Mouse (Mus musculus) left cerebral cortex, adult 11 months (tissue): Measurements from ENCODE around the gene Fam126a.

Source experiments
- DNase-seq: peaks from one replicate; pipeline ENCODE4 v3.0.0; 2022; ENCODE audit warnings: low spot score

Gene Fam126a

GRCm38 (mm10) chr5:24040601-24041000 lies 10.1 kb upstream of the Fam126a start:
- DNase-seq, result no peak

GRCm38 (mm10) chr5:24039423-24039822 lies 8.9 kb upstream of the Fam126a start:
- no peak for DNase-seq

- DNase-seq, result no peak
Observed at GRCm38 (mm10) chr5:24038819-24039218, 8.3 kb upstream of the Fam126a start.

DNA sequence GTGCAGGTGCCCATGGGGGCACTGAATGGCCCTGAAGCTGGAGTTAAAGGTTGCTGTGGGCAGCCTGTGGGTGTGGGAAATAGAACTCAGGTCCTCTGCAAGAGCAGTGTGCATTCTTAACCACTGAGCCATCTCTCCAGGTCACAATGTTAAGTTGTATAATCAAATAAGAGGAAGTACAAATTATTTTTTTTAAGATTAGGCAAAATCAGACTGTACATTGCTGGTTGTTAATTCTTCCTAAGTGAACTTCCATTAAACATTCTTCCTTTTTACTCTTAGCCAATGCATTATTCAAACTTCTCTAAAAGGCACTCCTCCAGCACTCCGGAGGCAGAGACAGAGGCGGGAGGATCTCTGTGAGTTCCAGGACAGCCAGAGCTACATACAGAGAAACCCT lies 7.7 kb upstream of the Fam126a start:
- DNase-seq, result no peak

DNA sequence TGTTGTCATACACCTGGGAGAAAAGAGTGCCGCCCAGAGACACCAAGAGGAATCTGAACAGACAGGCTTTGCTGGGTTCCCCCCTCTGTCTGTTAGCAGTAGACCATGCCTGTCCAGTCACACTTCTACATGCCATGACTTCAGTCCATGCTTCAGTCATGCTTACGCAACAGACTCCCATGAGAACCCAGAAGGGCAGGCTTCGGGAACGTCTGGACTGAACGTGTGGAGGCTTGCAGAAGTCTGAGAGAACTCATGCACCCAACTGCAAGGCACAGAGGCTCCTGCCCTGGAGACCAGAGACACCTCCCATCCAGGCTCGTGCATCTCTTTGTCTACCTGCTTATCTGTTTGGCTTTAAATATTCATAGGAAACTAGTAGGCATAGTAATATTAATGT lies 6.2 kb upstream of the Fam126a start:
- DNase-seq, result no peak

DNA sequence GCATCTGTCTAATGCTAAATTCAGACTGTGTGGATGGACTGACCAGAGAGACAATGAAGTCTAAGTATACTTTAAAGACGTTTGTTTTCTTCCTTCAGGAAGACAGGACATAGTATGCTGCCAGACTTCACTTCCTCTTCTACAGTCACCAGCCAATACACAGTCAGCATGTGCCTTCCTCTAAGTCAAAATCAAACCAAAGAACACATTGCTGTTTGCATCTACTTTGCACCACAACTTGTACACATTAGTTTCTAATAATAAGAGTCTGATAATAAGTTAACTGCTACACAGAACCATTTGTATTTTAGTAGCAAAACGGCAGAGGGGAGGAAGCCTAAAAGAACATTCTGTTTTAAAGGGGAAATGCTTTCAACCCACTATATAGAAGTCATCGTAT lies 4.5 kb upstream of the Fam126a start:
- DNase-seq, result no peak

GRCm38 (mm10) chr5:24034091-24034490 lies 3.6 kb upstream of the Fam126a start:
- DNase-seq, result no peak

DNA sequence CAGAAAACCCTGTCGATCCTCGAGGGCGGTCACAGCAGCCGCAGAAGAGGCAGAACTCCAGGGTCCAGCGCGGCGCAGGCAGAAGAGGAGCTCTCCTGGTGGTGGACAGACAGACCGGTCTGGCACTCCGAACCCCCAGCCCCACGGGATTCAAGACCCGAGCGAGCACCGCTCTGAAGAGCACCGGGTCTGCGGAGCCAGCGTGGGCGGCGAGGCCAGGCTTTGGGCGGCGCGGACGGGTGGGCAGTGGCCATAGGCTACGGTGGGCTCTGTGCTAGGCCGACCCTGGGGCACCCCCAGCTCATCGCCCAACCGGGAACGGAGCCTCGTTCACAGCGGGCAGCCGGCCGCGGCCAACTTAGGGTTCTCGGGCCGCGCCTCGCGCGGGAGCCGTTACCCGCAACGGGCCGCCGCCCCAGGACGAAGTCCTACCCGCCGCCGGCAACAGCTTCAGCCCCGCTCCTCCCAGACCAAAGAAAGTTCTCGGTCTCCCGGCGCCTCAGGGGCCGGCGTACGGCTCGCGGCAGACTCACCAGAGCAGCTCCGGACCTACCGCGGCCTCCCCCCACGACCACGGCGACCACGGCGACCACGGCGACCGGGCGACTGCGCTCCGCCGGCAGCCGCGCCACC lies 428 bp downstream of the Fam126a start:
- no peak for DNase-seq

DNA sequence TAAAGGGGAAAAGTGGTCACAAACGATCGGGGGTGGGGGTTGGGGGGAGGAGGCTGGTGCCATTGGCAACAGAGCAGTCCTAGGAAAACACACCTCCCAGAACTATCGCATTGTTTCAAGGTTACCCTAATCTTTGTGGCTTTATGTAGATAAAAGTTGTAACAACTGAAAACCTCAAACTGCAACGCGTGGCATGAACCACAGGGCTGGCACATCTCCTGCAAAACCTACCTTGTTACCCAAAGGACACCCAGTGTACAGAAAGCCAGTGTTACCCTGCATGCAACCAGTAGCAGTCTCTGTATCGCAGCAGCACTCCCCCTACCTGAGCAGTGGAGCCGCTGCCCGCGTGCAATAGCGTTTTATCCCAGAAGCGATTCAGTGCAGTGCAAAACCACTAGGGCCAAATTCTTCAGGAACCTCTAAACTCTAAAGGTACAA lies 1.1 kb downstream of the Fam126a start:
- no peak for DNase-seq

GRCm38 (mm10) chr5:24024957-24025356 lies 5.5 kb downstream of the Fam126a start:
- no peak for DNase-seq

GRCm38 (mm10) chr5:24023226-24023625 lies 7.3 kb downstream of the Fam126a start:
- no peak for DNase-seq

DNA sequence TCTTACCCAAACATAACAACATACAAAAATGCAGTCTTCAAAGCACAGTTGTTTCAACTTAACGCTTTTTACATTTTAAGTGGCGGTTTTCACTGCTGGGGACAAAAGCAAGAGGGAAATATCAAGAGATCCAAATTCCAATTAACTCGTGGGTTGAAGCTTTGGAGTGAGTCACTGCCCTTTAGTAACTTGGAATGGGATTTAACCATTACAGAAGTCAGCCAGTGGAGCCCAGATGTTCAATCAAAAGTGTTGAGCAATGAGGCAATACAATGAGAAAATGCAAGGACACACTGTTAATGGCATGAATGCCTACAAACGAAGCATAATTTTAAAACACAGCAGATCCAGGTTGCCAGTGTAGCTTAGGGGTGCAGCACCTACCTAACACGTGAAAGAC lies 8.8 kb downstream of the Fam126a start:
- DNase-seq, result no peak

DNA sequence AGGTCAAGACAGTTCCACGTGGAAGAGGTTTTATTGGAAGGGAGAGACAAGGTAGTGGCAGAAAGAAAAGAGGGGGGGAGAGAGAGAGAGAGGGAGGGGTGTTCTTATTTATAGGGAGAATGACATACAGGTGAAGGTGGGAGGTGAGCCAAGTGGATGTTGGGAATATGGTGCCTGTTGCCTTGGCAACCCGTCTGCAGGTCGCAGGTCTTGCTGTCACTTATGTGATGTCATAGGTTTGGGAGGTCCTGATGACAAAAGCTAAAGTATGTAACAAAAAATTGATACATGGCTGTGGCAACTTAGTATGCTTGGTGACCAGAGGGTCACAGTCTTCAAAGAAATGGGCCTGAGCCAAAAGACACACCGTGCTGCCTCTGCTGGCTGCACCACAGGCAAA lies 10.1 kb downstream of the Fam126a start:
- DNase-seq, result no peak

DNA sequence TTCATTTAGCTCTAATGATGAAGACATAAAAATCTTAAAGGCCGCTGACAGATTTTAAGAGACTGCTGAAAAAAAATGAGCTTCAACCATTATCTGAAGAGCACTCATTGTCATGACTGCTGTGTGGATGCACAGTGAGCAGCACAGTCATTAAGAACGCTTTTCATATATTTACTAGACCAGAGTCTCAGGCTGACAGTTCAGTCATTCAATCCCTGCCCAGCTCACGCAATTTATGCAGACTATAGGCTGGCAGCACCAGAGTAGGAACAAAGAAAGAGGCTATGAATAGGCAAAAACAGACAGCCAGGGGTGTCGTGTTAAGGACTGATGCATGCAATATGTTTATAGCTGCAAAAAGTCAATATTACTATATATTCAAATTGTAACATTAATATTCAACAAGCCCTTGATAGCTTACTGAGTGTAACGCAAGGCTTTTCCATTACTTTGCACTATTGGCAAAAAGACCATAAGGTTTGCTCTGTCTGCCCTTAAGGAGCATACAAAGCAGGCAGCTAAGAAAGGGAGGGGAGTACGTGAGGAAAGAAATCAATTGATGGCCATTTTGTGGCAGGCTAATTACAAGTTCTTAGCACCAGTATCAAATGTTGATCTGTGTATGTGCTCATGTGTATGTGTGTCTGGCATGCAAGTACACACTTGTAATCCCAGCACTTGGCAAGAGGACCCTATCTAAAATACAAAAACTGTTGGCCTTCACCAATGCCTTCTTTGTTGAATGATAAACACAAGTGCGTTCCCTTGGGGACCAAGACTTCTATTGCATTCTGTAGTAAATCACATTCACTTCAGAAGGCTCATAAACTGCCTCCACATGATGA lies 10.9 kb downstream of the Fam126a start:
- no peak for DNase-seq

DNA sequence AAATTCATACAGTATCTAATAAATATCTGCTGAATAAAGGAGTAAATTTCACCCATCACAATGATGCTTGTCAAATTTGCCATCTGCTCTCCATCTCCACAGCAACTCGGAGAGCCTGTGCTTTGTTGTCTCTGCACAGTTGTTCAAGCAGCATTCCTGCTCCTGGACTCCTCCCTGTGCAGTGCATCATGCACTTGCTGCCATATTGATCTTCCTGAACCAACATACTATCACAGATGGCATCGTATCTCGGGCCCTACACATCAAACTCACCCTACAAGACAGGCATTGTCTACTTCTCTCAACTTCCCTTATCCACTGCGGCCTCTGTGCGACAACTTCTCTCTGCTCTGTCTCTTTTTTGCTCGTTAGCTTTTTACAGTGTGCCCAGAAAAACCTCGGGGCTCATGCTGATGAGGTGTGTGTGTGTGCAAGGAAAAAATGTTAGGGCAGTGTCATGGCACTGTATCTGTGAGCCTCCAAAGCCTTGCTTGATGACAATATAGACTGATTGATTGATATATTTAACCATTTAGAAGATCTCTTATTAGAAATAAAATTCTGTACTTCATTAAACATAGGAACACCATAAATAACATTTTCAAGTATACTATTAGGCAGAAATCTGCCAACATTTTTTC lies 11.7 kb downstream of the Fam126a start:
- no peak for DNase-seq

- no peak for DNase-seq
Observed at GRCm38 (mm10) chr5:24016912-24017311, 13.6 kb downstream of the Fam126a start.

DNA sequence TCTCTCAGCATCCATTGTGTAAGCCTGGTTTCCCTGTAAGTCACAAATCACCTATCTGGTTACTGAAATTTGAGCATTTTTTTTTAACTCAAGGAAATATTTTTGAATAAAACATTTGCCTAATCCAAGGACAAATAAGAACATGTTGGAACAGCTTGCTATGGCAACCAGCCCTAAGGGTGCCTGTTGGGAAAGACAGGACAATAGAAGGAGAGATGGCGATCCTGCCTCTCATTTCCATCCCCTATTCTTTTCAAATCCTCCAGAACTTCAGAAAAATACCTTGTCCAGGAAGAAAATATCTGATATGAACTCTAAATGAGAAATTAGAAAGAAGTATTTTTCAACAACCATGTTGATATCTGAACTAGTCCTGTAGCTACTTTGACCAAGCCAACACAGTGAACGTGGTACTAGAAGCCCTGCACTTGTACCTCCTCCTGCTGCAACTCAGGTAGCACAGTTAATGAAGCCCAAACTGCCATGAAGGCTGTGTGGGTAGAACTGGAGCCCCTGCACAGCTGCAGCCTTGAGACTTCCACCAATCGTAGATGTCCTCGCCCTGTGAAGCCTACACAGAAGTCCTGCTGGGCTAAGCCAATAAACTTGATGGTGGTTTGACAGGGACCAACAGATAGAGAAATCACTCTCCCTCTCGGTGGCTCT lies 17.0 kb downstream of the Fam126a start:
- DNase-seq, result no peak

DNA sequence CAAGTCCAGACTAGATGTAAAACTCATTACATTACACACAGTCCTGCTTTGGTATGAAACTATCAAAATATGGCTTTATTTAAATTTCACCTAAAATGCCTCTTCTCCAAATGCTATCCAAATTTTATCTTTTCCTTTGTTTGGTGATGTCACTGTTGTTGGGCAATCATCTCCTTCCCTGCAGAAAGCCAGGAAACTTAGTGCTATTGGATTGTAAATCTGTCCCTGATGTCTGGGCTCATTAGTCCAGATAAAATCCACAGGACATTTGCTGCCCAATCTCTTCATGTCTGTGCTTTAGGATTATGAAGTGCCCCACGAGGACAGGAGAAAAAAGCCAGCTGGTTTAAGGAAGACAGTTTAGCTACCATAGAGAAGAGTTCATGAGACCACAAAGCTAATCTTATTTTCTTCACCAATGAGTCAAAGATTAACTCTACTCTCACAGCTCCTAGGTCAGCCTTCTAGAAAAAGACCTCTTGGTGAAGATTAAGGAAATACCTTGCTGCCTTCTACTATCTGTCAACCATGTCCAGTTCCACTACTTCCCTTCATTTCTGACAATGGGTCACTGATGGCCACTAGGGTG lies 31.3 kb downstream of the Fam126a start:
- no peak for DNase-seq

DNA sequence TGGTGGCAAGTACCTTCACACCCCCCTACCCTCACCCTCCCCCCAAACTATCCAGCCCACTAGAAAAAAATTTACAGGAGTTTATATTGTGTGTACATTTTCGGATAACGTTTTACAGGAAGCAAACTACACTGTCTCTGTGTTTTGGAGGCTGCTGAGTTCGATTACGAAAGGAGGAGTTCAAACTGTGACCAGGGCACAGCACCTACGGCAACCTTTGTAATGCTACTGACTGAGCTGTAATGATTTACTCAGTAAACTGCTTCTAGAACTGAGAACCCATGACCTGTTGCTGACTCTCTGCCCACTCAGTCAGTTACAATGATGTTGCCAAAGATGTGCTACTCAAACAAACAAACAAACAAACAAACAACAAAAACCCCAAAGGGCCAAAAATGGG lies 34.5 kb downstream of the Fam126a start:
- DNase-seq, result no peak

GRCm38 (mm10) chr5:23994929-23995328 lies 35.6 kb downstream of the Fam126a start:
- DNase-seq, result no peak

DNA sequence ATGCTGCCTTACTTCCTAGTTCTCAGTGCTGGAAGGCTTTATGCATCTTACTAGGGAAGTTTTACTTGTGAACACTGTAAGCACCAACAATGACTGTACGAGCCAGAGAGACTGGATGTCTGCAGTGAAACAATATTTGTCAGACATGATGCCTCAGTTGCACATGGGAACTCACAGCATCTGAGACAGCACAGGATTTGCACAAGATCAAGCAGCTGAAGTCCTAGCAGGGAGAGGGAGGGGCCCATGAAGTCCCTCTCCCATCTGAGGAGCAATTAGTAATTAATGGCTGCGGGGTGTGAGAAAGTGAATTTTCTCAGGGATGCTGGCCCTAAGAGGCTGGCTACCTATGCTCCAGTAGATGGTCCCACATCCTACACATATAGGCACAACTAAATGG lies 36.3 kb downstream of the Fam126a start:
- no peak for DNase-seq

GRCm38 (mm10) chr5:23993553-23993894 lies 37.0 kb downstream of the Fam126a start:
- no peak for DNase-seq
